Mouse (Mus musculus): ENCODE results near the gene Tulp4. TPM values are rescaled to one million over a fixed set of nuclear protein-coding genes. Genes with fewer than 3 reads are reported as not detected.

Gene Tulp4
- 16.4 and 19.8 TPM in 2 replicates for polyA plus RNA-seq (2012)

- TF ChIP-seq GATA1 (IDR thresholded peaks at IDR 0.05; ENCODE audit: low read length), result no peak
Measured at GRCm38 (mm10) chr17:6106361-6107014, at the start of gene Tulp4. Tulp4 (plus strand) TSS chr17:6106437.

- no peak for TF ChIP-seq GATA1 (IDR thresholded peaks at IDR 0.05; ENCODE audit: low read length)
Measured at GRCm38 (mm10) chr17:6062793-6063192, 43.4 kb upstream of the Tulp4 start.

- TF ChIP-seq GATA1 (IDR thresholded peaks at IDR 0.05; ENCODE audit: low read length), result no peak
Measured at GRCm38 (mm10) chr17:6063532-6063931, 42.7 kb upstream of the Tulp4 start.

GRCm38 (mm10) chr17:6066021-6066420 lies 40.2 kb upstream of the Tulp4 start:
- no peak for TF ChIP-seq GATA1 (IDR thresholded peaks at IDR 0.05; ENCODE audit: low read length)

GRCm38 (mm10) chr17:6067613-6068012 lies 38.6 kb upstream of the Tulp4 start:
- TF ChIP-seq GATA1 (IDR thresholded peaks at IDR 0.05; ENCODE audit: low read length), result no peak

- TF ChIP-seq GATA1 (IDR thresholded peaks at IDR 0.05; ENCODE audit: low read length), result no peak
Measured at GRCm38 (mm10) chr17:6069866-6070265, 36.4 kb upstream of the Tulp4 start.

- no peak for TF ChIP-seq GATA1 (IDR thresholded peaks at IDR 0.05; ENCODE audit: low read length)
Measured at GRCm38 (mm10) chr17:6073405-6073804, 32.8 kb upstream of the Tulp4 start.

- no peak for TF ChIP-seq GATA1 (IDR thresholded peaks at IDR 0.05; ENCODE audit: low read length)
Measured at GRCm38 (mm10) chr17:6079287-6080122, 26.7 kb upstream of the Tulp4 start, which contains the start of the genes Serac1 and Gtf2h5. Serac1 (minus strand) TSS chr17:6079741. Gtf2h5 (plus strand) TSS chr17:6079786.

GRCm38 (mm10) chr17:6083323-6083890 lies 22.8 kb upstream of the Tulp4 start:
- no peak for TF ChIP-seq GATA1 (IDR thresholded peaks at IDR 0.05; ENCODE audit: low read length)

- TF ChIP-seq GATA1 (IDR thresholded peaks at IDR 0.05; ENCODE audit: low read length), result no peak
Measured at GRCm38 (mm10) chr17:6091604-6092003, 14.6 kb upstream of the Tulp4 start.

- no peak for TF ChIP-seq GATA1 (IDR thresholded peaks at IDR 0.05; ENCODE audit: low read length)
Measured at GRCm38 (mm10) chr17:6095579-6095978, 10.7 kb upstream of the Tulp4 start.

GRCm38 (mm10) chr17:6097884-6098283 lies 8.4 kb upstream of the Tulp4 start:
- TF ChIP-seq GATA1 (IDR thresholded peaks at IDR 0.05; ENCODE audit: low read length), result no peak

- no peak for TF ChIP-seq GATA1 (IDR thresholded peaks at IDR 0.05; ENCODE audit: low read length)
Measured at GRCm38 (mm10) chr17:6102287-6102686, 4.0 kb upstream of the Tulp4 start.

- TF ChIP-seq GATA1 (IDR thresholded peaks at IDR 0.05; ENCODE audit: low read length), result no peak
Measured at GRCm38 (mm10) chr17:6103566-6103965, 2.7 kb upstream of the Tulp4 start.

- no peak for TF ChIP-seq GATA1 (IDR thresholded peaks at IDR 0.05; ENCODE audit: low read length)
Measured at GRCm38 (mm10) chr17:6107015-6107601, 871 bp downstream of the Tulp4 start.

GRCm38 (mm10) chr17:6108175-6108574 lies 1.9 kb downstream of the Tulp4 start:
- TF ChIP-seq GATA1 (IDR thresholded peaks at IDR 0.05; ENCODE audit: low read length), result no peak
